Mouse (Mus musculus): ENCODE results near the gene Stab2. TPM values are rescaled to one million over a fixed set of nuclear protein-coding genes. Genes with fewer than 3 reads are reported as not detected.

Stab2 gene
- total RNA-seq (2023) = 0.48 and 1.9 TPM in 2 replicates

DNA sequence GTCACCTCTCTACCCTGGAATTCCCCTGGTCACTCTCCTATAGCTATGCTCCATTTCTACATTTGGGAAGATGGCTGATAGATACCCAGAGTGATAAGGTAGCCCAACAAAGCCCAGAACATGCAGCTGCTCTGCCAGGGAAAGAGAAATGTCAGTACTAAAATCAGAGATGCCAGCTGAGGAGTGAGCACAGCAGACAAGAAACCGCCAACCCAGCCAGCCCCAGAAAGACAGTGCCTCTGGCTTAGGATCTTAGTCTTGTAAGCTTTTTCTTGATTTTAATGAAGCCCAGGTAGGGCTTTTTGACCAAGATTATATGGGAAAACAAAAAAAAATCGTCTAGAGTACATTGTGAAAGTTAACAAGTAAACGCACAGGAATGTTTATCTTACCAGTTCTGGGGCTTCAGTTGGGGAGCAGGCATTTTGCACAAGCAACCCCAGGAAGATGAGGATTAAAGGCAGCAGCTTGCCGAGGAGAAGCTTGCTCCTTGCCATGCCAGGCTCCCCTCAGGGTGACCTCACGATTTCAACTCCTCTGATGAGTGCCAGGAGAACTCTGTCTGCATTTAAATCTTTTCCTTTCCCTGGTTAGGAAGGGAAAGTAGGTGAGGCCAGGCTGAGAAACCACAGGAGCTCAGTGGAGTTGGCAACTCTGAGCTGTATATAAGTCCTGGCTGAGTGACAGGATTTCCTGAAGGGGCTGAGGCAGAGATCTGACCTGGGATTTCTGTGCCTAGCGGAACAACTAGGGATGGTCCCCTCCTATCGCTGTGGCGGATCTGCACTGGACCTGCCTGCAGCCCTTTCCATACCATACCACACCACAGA is at the start of gene Stab2:
Gene Stab2 (minus strand): TSS at position 641 of the 830 bp plus-strand sequence.

Other genes with a start within 250 kb of the Stab2 start
- gene Gm49358, start 244.1 kb downstream of the Stab2 start, total RNA-seq (2023) = 1.5 TPM in 1 of 2 replicates, not detected in the other
- gene Nt5dc3, start 229.0 kb downstream of the Stab2 start, total RNA-seq (2023) = 4.3 and 4.7 TPM in 2 replicates
- gene 1700113H08Rik, start 50.0 kb upstream of the Stab2 start, total RNA-seq (2023) = not detected in 2 replicates

Data from neutrophil, adult 65 days (primary cell).